Mouse (Mus musculus) liver, embryonic 14.5 days (tissue): ENCODE results near the gene Ugt2b38. TPM values are rescaled to one million over a fixed set of nuclear protein-coding genes. Genes with fewer than 3 reads are reported as not detected.

Experiments used
- ATAC-seq: fragments of 200-750 bp; cut with Nextera tagmentation; 2 replicates; pipeline ENCODE4 v1.8.0; 2017; ENCODE audit warnings: moderate number of reproducible peaks, mild to moderate bottlenecking, moderate library complexity; ENCODE audit not compliant: insufficient read depth
- DNase-seq, 3 experiments: peaks; one replicate each; pipeline ENCODE4 v3.0.0-alpha.2; 2012 to 2013; ENCODE audit warnings: low read depth in 3 of 3, low spot score in 3 of 3
- H3K27ac ChIP-seq: fragments of 300-500 bp; sonication (generic); 2 replicates; pipeline ENCODE4 v1.5.1; 2014; ENCODE audit warnings: moderate library complexity, mild to moderate bottlenecking, control low read depth, inconsistent platforms
- H3K27me3 ChIP-seq: fragments of 300-500 bp; sonication (generic); 2 replicates; pipeline ENCODE4 v1.6.1; 2014; ENCODE audit warnings: mild to moderate bottlenecking, low read length, moderate library complexity; ENCODE audit not compliant: control insufficient read depth, insufficient read depth
- H3K36me3 ChIP-seq: fragments of 300-500 bp; sonication (generic); replicated peaks from 2 replicates; pipeline ENCODE4 v1.6.1; 2014; ENCODE audit warnings: low read depth; ENCODE audit not compliant: control insufficient read depth, insufficient read depth
- H3K4me1 ChIP-seq, 2 experiments: fragments of 200-500 bp in 1 of 2; fragments of 300-500 bp in 1 of 2; sonication (generic) in 1 of 2; replicated peaks; 2 replicates each; pipeline ENCODE4 v1.6.1; 2012 to 2014; ENCODE audit warnings: antibody characterized with exemption in 1 of 2, inconsistent platforms in 1 of 2, low read length in 1 of 2; ENCODE audit not compliant: control insufficient read depth in 2 of 2, insufficient read depth in 2 of 2
- H3K4me2 ChIP-seq: fragments of 300-500 bp; sonication (generic); 2 replicates; pipeline ENCODE4 v1.6.1; 2014; ENCODE audit warnings: low read depth, mild to moderate bottlenecking, control low read depth, moderate library complexity
- H3K4me3 ChIP-seq, 2 experiments: fragments of 200-500 bp in 1 of 2; fragments of 300-500 bp in 1 of 2; sonication (generic) in 1 of 2; 2 replicates each; pipeline ENCODE4 v1.5.1; 2012 to 2014; ENCODE audit warnings: low read depth in 2 of 2, low read length in 2 of 2, mild to moderate bottlenecking in 2 of 2, control low read depth in 1 of 2, inconsistent platforms in 1 of 2, moderate library complexity in 1 of 2; ENCODE audit not compliant: insufficient read depth in 1 of 2
- H3K9ac ChIP-seq: fragments of 300-500 bp; sonication (generic); replicated peaks from 2 replicates; pipeline ENCODE4 v1.6.1; 2014; ENCODE audit warnings: mild to moderate bottlenecking, control low read depth, moderate library complexity
- H3K9me3 ChIP-seq: fragments of 300-500 bp; sonication (generic); 2 replicates; pipeline ENCODE4 v1.6.1; 2016; ENCODE audit warnings: low read length, mixed read lengths; ENCODE audit not compliant: control insufficient read depth
- CTCF ChIP-seq: IDR thresholded peaks from 2 replicates; pipeline ENCODE4 v1.5.1; 2016; ENCODE audit warnings: antibody characterized with exemption, low read depth, control low read depth
- EP300 ChIP-seq: IDR thresholded peaks from 2 replicates; pipeline ENCODE4 v1.6.1; 2016; ENCODE audit warnings: antibody characterized with exemption, low read depth
- whole genome bisulfite sequencing: fragments of 180-500 bp; shearing (Covaris S2); extraction: QIAGEN DNeasy Blood & Tissue Kit; methylation state at CpG from one replicate; pipeline ENCODE4 v1.1.7; 2014; ENCODE audit not compliant: insufficient replicate concordance; 5-methylcytosine and 5-hydroxymethylcytosine counted together
- polyA plus RNA-seq, 2 experiments: library from polyadenylated mRNA; depleted of rRNA in 1 of 2; stranded (reverse) in 1 of 2; unstranded in 1 of 2; fragments of >200 nt; fragmentation: Nextera tagmentation in 1 of 2; extraction: Ambion mirVana in 1 of 2; gene quantifications; 2 replicates each; pipeline versions ENCODE4 v1.2.1 to v1.2.3; 2012 to 2014

The Ugt2b38 gene
- polyA plus RNA-seq, 2 experiments, result not detected

DNA sequence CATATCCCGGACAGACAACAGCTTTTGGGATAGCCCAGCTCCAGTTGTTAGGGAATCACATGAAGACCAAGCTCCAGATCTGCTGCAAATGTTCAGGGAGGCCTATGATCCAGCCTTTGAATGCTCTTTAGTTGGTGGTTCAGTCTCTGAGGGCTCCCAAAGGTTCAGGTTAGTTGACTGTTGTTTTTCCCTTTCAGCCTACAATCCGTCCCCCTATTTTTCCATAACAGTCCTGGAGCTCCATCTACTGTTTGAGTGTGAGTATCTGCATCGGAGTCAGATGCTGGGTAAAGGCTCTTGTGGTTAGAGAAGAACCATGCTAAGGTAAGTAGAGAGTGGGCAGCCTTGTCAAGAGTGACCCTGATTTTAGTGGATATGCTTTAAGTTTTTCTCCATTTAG lies 12.3 kb upstream of the Ugt2b38 start:
- H3K36me3 ChIP-seq, result no peaks in the 10 kb centered on the region
- no peak overlapping the region for H3K4me3 ChIP-seq
- no peak overlapping the region for H3K4me2 ChIP-seq
- H3K27me3 ChIP-seq, result no peaks in the 10 kb centered on the region
- DNase-seq (no peak), ATAC-seq (no peak)
- H3K27ac ChIP-seq, result no peak overlapping the region
- no peaks in the 10 kb centered on the region for H3K9me3 ChIP-seq
- H3K9ac ChIP-seq, result no peak overlapping the region
- TF ChIP-seq EP300, result no peak
- TF ChIP-seq CTCF, result peak; percentile 30; the same call in 1 of the 2 replicates
- H3K4me1 ChIP-seq, result no peaks in the 10 kb centered on the region
- 24% methylated on average over 3 of the region's 3 CpGs for WGBS

DNA sequence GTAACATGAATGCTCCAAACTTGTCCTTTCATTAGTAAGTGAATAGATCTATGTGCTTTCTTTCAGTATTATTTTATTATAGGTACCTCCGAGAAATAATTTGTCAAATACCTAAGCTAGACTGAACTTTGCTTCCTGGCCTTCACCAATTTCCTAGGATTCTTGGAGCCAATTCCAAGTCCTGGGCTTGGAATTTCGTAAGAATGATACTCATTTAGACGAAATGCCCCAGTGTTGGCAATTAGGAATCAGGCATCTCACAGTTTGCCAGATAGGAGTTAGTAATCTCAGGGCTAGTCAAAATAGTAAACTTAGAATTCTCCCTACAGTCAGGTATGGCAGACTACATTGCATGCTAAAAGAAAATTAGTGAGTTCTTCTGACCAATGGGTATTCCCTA lies 1.7 kb upstream of the Ugt2b38 start:
- Histone ChIP-seq H3K9me3 (no peaks in the 10 kb centered on the region), H3K36me3 (no peaks in the 10 kb centered on the region), H3K9ac (no peak overlapping the region), H3K27me3 (no peaks in the 10 kb centered on the region), H3K4me1 (no peaks in the 10 kb centered on the region), H3K4me2 (no peak overlapping the region), H3K4me3 (no peak overlapping the region), H3K27ac (no peak overlapping the region)
- no peak for DNase-seq
- TF ChIP-seq CTCF (no peak), EP300 (no peak)
- no peak for ATAC-seq
- WGBS, result 42% methylated on average over 3 of the region's 3 CpGs

DNA sequence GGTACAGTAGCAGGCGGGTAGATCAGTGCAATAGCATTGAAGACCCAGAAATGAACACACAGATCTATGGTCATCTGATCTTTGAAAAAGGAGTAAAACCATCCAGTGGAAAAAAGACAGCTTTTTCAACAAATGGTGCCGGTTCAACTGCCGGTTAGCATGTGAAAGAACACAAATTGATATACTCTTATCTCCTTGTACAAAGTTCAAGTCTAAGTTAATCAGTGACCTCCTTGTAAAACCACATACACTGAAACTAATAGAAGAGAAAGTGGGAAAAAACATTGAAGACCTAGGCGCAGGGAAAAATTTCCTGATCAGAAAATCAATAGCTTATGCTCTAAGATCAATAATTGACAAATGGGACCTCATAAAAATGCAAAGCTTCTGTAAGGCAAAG lies 27.0 kb downstream of the Ugt2b38 start:
- TF ChIP-seq CTCF, result no peak
- no peak for TF ChIP-seq EP300
- WGBS, result 65% methylated on average over 4 of the region's 4 CpGs
- no peak overlapping the region for H3K4me2 ChIP-seq
- H3K4me3 ChIP-seq, result no peak overlapping the region
- H3K36me3 ChIP-seq, result no peaks in the 10 kb centered on the region
- H3K27ac ChIP-seq, result no peak overlapping the region
- H3K9me3 ChIP-seq, result no peaks in the 10 kb centered on the region
- ATAC-seq, result no peak
- no peaks in the 10 kb centered on the region for H3K27me3 ChIP-seq
- no peak for DNase-seq
- no peak overlapping the region for H3K9ac ChIP-seq
- H3K4me1 ChIP-seq, result no peaks in the 10 kb centered on the region

- Histone ChIP-seq H3K4me3 (no peak overlapping the region), H3K4me1 (no peaks in the 10 kb centered on the region), H3K27ac (no peak overlapping the region), H3K27me3 (no peaks in the 10 kb centered on the region), H3K9me3 (no peaks in the 10 kb centered on the region), H3K9ac (no peak overlapping the region), H3K36me3 (no peaks in the 10 kb centered on the region), H3K4me2 (no peak overlapping the region)
- ATAC-seq (no peak), DNase-seq (no peak)
- WGBS, result 62% methylated on average over 2 of the region's 2 CpGs
- TF ChIP-seq CTCF, result no peak
- TF ChIP-seq EP300, result no peak
Observed at GRCm38 (mm10) chr5:87390818-87391217, 33.2 kb downstream of the Ugt2b38 start.

DNA sequence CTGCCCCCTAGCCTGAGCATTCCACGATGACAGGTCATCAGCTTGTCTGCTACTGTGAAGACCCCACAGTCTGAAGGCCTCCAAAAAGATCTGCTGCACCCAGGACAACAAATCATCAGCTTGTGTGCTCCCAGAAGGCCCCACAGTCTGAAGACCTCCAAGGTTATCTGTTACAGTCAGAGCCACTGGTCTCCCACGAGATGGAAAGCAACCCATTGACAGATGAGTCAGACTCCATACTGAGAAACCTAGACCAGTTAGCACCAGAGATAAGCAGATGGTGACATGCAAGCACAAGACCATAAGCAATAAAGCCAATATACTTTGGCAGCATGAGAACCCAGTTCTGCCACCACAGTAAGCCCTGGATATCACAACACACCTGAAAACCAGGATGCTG lies 43.8 kb downstream of the Ugt2b38 start:
- H3K27ac ChIP-seq, result no peak overlapping the region
- no peaks in the 10 kb centered on the region for H3K27me3 ChIP-seq
- no peaks in the 10 kb centered on the region for H3K9me3 ChIP-seq
- H3K4me1 ChIP-seq, result no peaks in the 10 kb centered on the region
- no peak overlapping the region for H3K4me2 ChIP-seq
- no peak for DNase-seq
- no peak for ATAC-seq
- no peak overlapping the region for H3K9ac ChIP-seq
- 45% methylated on average over 2 of the region's 2 CpGs for WGBS
- H3K4me3 ChIP-seq, result no peak overlapping the region
- H3K36me3 ChIP-seq, result no peaks in the 10 kb centered on the region
- TF ChIP-seq EP300 (no peak), CTCF (no peak)
